Mouse (Mus musculus) lung, adult 2 months (tissue): ENCODE results near the gene Tlcd1.

Source experiments
- CTCF ChIP-seq: fragments of 200-500 bp; IDR thresholded peaks from 2 replicates; pipeline ENCODE4 v1.5.1; 2011; ENCODE audit warnings: mild to moderate bottlenecking, low read length, control low read depth; ENCODE audit not compliant: insufficient read depth
- POLR2A ChIP-seq: fragments of 200-500 bp; IDR thresholded peaks from 2 replicates; pipeline ENCODE4 v1.6.1; 2011; ENCODE audit warnings: low read depth, mild to moderate bottlenecking, control low read depth, low read length, borderline replicate concordance; ENCODE audit errors: extremely low read depth

GRCm38 (mm10) chr11:78178859-78179437 lies 2.4 kb downstream of the Tlcd1 start:
- no peak for TF ChIP-seq POLR2A
- TF ChIP-seq CTCF = no peak
